Mouse (Mus musculus): Measurements from ENCODE around the gene Yy2. TPM values are rescaled to one million over a fixed set of nuclear protein-coding genes. Genes with fewer than 3 reads are reported as not detected.

Yy2 gene
- not detected in 2 replicates for polyA plus RNA-seq (2012; rRNA removed; ENCODE audit: low replicate concordance)

DNA sequence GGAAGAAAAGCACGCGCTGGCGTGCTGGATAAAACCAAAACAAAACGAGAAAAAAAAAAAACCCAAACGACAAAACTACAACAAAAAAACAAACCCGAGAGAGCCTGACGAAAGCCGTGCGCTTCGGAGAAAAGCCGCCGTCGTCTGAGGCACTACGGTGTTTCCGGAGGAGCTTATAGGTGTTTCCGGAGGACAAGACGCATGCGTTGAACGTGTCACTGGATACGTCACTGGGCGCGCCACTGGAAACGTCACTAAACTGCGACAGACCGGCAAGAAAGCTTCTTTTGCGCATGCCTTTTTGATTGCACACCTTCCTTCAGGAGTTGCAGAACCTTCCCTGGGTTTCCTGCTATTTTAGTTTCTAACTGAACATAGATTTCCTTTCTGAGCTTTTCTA lies at the start of gene Yy2:
TSS of gene Yy2 (minus strand) at position 146 of the 400 bp plus-strand sequence.

GRCm38 (mm10) chrX:157598186-157598996 lies 29.6 kb upstream of the Yy2 start, which contains the start of gene Mbtps2:
Gene Mbtps2, minus strand, starts transcription at chrX:157598715.

Other genes starting within 250 kb of the Yy2 start
- gene Phex, start 153.7 kb downstream of the Yy2 start, polyA plus RNA-seq (2012; rRNA removed; ENCODE audit: low replicate concordance) = 0.06 TPM in 1 of 2 replicates, not detected in the other
- 5.2 and 12.7 TPM in 2 replicates for gene Sms, start 76.7 kb downstream of the Yy2 start, polyA plus RNA-seq (2012; rRNA removed; ENCODE audit: low replicate concordance)
- 7.3 and 12.8 TPM in 2 replicates for gene Mbtps2, start 29.7 kb upstream of the Yy2 start, polyA plus RNA-seq (2012; rRNA removed; ENCODE audit: low replicate concordance)
- gene Smpx, start 129.9 kb upstream of the Yy2 start, polyA plus RNA-seq (2012; rRNA removed; ENCODE audit: low replicate concordance) = not detected in 2 replicates
- gene Klhl34, start 249.4 kb upstream of the Yy2 start, polyA plus RNA-seq (2012; rRNA removed; ENCODE audit: low replicate concordance) = not detected in 2 replicates

Data from subcutaneous adipose tissue, adult 2 months (tissue).